Mouse (Mus musculus): Measurements from ENCODE around the gene E030025P04Rik.

Gene E030025P04Rik

GRCm38 (mm10) chr11:109144236-109144635 lies at the start of gene E030025P04Rik:
Gene E030025P04Rik, minus strand, starts transcription at chr11:109144369.
- no peak for DNase-seq (ENCODE audit: low spot score in 2 of 2)

- peak in 1 of 2 experiments; percentile 24 for DNase-seq (ENCODE audit: low spot score in 2 of 2)
These were observed 48.7 kb upstream of the E030025P04Rik start for GRCm38 (mm10) chr11:109192673-109193557.

GRCm38 (mm10) chr11:109188235-109188634 lies 44.1 kb upstream of the E030025P04Rik start:
- DNase-seq (ENCODE audit: low spot score in 2 of 2): no peak

GRCm38 (mm10) chr11:109187631-109188184 lies 43.5 kb upstream of the E030025P04Rik start:
- DNase-seq (ENCODE audit: low spot score in 2 of 2): no peak

- DNase-seq (ENCODE audit: low spot score in 2 of 2): no peak
These were observed 36.9 kb upstream of the E030025P04Rik start for GRCm38 (mm10) chr11:109181118-109181517.

GRCm38 (mm10) chr11:109180290-109180689 lies 36.1 kb upstream of the E030025P04Rik start:
- DNase-seq (ENCODE audit: low spot score in 2 of 2): no peak

- no peak for DNase-seq (ENCODE audit: low spot score in 2 of 2)
These were observed 34.8 kb upstream of the E030025P04Rik start for GRCm38 (mm10) chr11:109178788-109179518.

- no peak for DNase-seq (ENCODE audit: low spot score in 2 of 2)
These were observed 31.3 kb upstream of the E030025P04Rik start for GRCm38 (mm10) chr11:109175376-109175969.

GRCm38 (mm10) chr11:109172224-109172623 lies 28.1 kb upstream of the E030025P04Rik start:
- no peak for DNase-seq (ENCODE audit: low spot score in 2 of 2)

GRCm38 (mm10) chr11:109170771-109171170 lies 26.6 kb upstream of the E030025P04Rik start:
- DNase-seq (ENCODE audit: low spot score in 2 of 2): no peak

- no peak for DNase-seq (ENCODE audit: low spot score in 2 of 2)
These were observed 13.5 kb upstream of the E030025P04Rik start for GRCm38 (mm10) chr11:109157694-109158093.

GRCm38 (mm10) chr11:109144890-109145341 lies 747 bp upstream of the E030025P04Rik start:
- no peak for DNase-seq (ENCODE audit: low spot score in 2 of 2)

GRCm38 (mm10) chr11:109126482-109126881 lies 17.7 kb downstream of the E030025P04Rik start:
- DNase-seq (ENCODE audit: low spot score in 2 of 2): no peak

- DNase-seq (ENCODE audit: low spot score in 2 of 2): no peak
These were observed 18.7 kb downstream of the E030025P04Rik start for GRCm38 (mm10) chr11:109125451-109125850.

- DNase-seq (ENCODE audit: low spot score in 2 of 2): no peak
These were observed 19.9 kb downstream of the E030025P04Rik start for GRCm38 (mm10) chr11:109124284-109124683.

GRCm38 (mm10) chr11:109109826-109110346 lies 34.3 kb downstream of the E030025P04Rik start:
- DNase-seq (ENCODE audit: low spot score in 2 of 2): no peak

- no peak for DNase-seq (ENCODE audit: low spot score in 2 of 2)
These were observed 35.1 kb downstream of the E030025P04Rik start for GRCm38 (mm10) chr11:109109056-109109455.

- DNase-seq (ENCODE audit: low spot score in 2 of 2): no peak
These were observed 36.5 kb downstream of the E030025P04Rik start for GRCm38 (mm10) chr11:109107518-109108205.

GRCm38 (mm10) chr11:109106751-109107150 lies 37.4 kb downstream of the E030025P04Rik start:
- DNase-seq (ENCODE audit: low spot score in 2 of 2): no peak

GRCm38 (mm10) chr11:109106181-109106580 lies 38.0 kb downstream of the E030025P04Rik start:
- DNase-seq (ENCODE audit: low spot score in 2 of 2): no peak

- DNase-seq (ENCODE audit: low spot score in 2 of 2): no peak
These were observed 40.8 kb downstream of the E030025P04Rik start for GRCm38 (mm10) chr11:109103386-109103785.
